Mouse (Mus musculus): ENCODE measurements around the gene Ggt6.

GRCm38 (mm10) chr11:72402017-72402416 lies 33.3 kb upstream of the Ggt6 start:
- TF ChIP-seq POLR2A (IDR thresholded peaks at IDR 0.05; ENCODE audit: extremely low read depth, insufficient read depth, low read length) (no peak), CTCF (IDR thresholded peaks at IDR 0.05; ENCODE audit: extremely low read depth, insufficient read depth, low read length) (no peak)
